Mouse (Mus musculus) forebrain, postnatal 0 days (tissue): Measurements from ENCODE around the gene Klf9. TPM values are rescaled to one million over a fixed set of nuclear protein-coding genes. Genes with fewer than 3 reads are reported as not detected.

Source experiments
- ATAC-seq: fragments of 200-750 bp; cut with Nextera tagmentation; 2 replicates; pipeline ENCODE4 v1.8.0; 2017; ENCODE audit warnings: mild to moderate bottlenecking, moderate library complexity
- DNase-seq: peaks from one replicate; pipeline ENCODE4 v3.0.0-alpha.2; 2015
- H3K27ac ChIP-seq: fragments of 300-500 bp; sonication (generic); 2 replicates; pipeline ENCODE4 v1.5.1; 2014; ENCODE audit warnings: low read depth, mild to moderate bottlenecking, antibody characterized with exemption, low read length, moderate library complexity, mixed read lengths
- H3K27me3 ChIP-seq: fragments of 300-500 bp; sonication (generic); 2 replicates; pipeline ENCODE4 v1.6.1; 2014; ENCODE audit warnings: mild to moderate bottlenecking, low read length, mixed read lengths; ENCODE audit not compliant: insufficient read depth
- H3K36me3 ChIP-seq: fragments of 300-500 bp; sonication (generic); 2 replicates; pipeline ENCODE4 v1.6.1; 2014; ENCODE audit warnings: mild to moderate bottlenecking, moderate library complexity; ENCODE audit not compliant: insufficient read depth
- H3K4me1 ChIP-seq: fragments of 300-500 bp; sonication (generic); 2 replicates; pipeline ENCODE4 v1.6.1; 2014; ENCODE audit warnings: antibody characterized with exemption; ENCODE audit not compliant: insufficient read depth
- H3K4me2 ChIP-seq: fragments of 300-500 bp; sonication (generic); 2 replicates; pipeline ENCODE4 v1.6.1; 2014; ENCODE audit warnings: low read depth, mild to moderate bottlenecking, moderate library complexity
- H3K4me3 ChIP-seq: fragments of 300-500 bp; sonication (generic); 2 replicates; pipeline ENCODE4 v1.5.1; 2014; ENCODE audit warnings: low read depth, low read length, mixed read lengths
- H3K9ac ChIP-seq: fragments of 300-500 bp; sonication (generic); 2 replicates; pipeline ENCODE4 v1.6.1; 2014; ENCODE audit warnings: mild to moderate bottlenecking
- H3K9me3 ChIP-seq: fragments of 300-500 bp; sonication (generic); 2 replicates; pipeline ENCODE4 v1.6.1; 2016; ENCODE audit warnings: low read length
- CTCF ChIP-seq: sonication (generic); IDR thresholded peaks from 2 replicates; pipeline ENCODE4 v1.5.1; 2016; ENCODE audit warnings: antibody characterized with exemption, control low read depth, low read depth
- whole genome bisulfite sequencing: fragments of 180-500 bp; shearing (Covaris S2); extraction: QIAGEN DNeasy Blood & Tissue Kit; methylation state at CpG from one replicate; pipeline ENCODE4 v1.1.7; 2014; 5-methylcytosine and 5-hydroxymethylcytosine counted together
- polyA plus RNA-seq: library from polyadenylated mRNA; unstranded; fragments of >200 nt; fragmentation: Nextera tagmentation; extraction: Ambion mirVana; gene quantifications from 2 replicates; pipeline ENCODE4 v1.2.1, GENCODE M21; 2015
- total RNA-seq: library from RNA; depleted of rRNA; stranded (reverse); fragments of >200 nt; gene quantifications from 2 replicates; pipeline ENCODE4 v1.2.3, GENCODE M21; 2014

Klf9 gene
- total and polyA plus RNA-seq, 2 experiments from 2014 or later, result 11.4 to 22.5 TPM

DNA sequence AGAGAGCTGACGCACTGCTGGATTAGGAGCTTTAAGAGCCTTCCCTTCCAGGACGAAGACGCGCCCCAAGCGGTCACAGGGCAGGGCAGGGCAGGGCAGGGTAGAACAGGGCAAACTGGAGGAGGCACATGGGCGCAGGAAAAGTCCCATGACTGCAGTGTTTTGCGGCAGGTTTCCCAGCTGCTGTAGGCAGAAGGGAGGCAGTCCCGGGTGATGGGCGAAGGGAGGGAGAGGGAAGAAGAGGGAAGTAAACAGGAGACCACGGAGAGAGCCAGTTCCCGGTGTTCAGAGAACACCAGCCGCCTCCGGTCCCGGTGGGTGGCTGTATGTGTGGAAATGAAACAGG is 7.0 kb upstream of the Klf9 start:
- TF ChIP-seq CTCF, result 0 out of 2 replicates have a peak, but pooled peaks have one; percentile 30
- Histone ChIP-seq H3K27me3 (peaks cover 19% of the 10 kb centered on the region; the same call in 1 of the 2 replicates), H3K4me2 (peak overlapping the region; percentile 78), H3K9ac (peak overlapping the region; percentile 37; the same call in 1 of the 2 replicates), H3K4me1 (peaks cover 10% of the 10 kb centered on the region), H3K4me3 (peak overlapping the region; percentile 43), H3K27ac (0 out of 2 replicates have a peak overlapping the region, but pooled peaks have one; percentile 9), H3K9me3 (no peaks in the 10 kb centered on the region), H3K36me3 (no peaks in the 10 kb centered on the region)
- WGBS, result 3% methylated on average over 14 of the region's 14 CpGs
- peak; percentile 10; the same call in 1 of the 2 replicates for ATAC-seq
- DNase-seq, result peak; percentile 43

DNA sequence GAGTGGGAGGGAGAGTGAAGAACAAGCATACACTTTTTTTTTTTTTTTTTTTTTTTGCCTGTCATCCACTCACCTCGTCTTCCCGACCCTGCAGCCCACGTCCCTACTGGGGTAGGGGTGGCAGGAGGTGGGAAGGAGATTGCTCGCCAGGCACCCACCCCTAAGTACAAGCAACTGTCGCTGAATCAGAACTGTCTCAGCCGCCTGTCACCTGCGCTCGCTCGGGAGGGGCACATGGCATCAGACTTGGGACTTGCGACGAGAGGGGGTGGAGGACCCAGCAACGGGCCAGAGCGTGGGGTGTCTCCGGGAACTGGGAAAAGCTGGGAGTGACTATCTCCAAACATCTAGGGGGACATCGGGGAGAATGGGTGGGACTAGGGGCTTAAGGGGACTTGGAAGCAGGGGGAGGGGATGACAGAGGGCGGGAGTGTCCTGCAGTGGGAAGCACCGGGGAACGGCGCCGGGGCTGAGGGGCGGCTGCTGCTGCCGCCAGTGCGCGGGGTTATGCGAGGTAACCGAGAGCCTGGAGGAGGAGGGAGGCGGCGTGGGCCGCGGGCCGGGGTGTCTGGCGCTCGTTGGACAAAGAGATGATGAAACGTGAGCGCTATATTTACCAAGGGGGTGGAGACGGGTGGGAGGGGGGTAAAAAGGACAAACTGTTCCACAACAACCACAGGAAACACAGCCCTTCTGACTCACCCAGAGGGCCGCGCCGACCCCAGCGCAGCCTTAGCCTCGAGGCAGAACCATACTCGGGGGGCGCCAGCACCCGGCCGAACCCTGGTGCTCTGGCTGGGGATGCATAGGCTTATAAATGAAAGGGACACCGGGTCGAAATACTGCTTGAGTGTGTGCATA is 6.4 kb upstream of the Klf9 start:
- peak overlapping the region; percentile 51 for H3K27ac ChIP-seq
- no peak for TF ChIP-seq CTCF
- H3K4me1 ChIP-seq, result peaks cover 10% of the 10 kb centered on the region
- H3K9me3 ChIP-seq, result no peaks in the 10 kb centered on the region
- peak; percentile 52 for DNase-seq
- H3K4me2 ChIP-seq, result peak overlapping the region; percentile 78
- H3K4me3 ChIP-seq, result peak overlapping the region; percentile 43
- peak overlapping the region; percentile 37 for H3K9ac ChIP-seq
- no peaks in the 10 kb centered on the region for H3K36me3 ChIP-seq
- 2% methylated on average over 47 of the region's 47 CpGs for WGBS
- peak; percentile 47 for ATAC-seq
- H3K27me3 ChIP-seq, result peaks cover 19% of the 10 kb centered on the region; the same call in 1 of the 2 replicates

DNA sequence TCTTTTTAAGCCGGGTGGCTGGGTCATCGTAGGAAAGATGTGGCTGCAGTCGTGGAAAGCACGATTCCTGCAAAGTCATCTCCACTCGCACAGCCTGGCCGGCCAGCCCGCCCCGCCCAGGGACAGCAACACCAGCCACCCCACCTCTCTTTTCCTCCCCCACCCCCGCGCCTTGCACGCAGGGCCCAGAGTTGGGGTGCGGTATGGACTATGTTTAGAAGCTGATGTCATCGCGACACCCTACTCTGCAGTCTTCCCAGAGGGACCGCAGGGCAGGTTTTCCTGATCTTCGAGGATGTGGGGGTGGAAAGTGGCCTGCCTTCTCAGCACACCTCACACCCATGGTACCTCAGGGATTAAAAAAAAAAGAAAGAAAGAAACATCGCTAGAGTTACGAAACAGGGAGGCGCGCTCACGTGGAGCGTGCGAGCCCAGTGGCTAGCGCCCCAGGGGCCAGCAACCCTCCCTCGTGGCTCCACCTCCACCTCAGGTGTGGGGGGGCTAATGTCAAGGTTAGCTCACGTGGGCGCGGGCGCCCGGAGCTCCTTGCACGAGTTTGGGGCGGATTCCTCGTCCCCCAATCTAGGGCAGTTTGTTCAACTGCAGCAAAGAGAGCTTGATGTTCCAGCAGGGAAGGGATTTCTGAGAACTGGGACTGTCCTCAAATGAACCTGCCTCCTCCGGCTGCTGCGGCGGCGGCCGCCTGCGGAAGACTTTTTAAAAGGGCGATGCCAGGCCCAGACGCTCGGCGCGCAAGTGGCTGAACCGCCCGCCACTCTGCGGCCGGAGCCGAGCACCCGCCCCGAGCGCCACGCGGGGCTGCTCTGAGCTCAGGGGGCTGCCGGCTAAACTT is 5.5 kb upstream of the Klf9 start:
- H3K4me3 ChIP-seq, result peak overlapping the region; percentile 43
- H3K9ac ChIP-seq, result peak overlapping the region; percentile 37
- H3K4me2 ChIP-seq, result peak overlapping the region; percentile 78
- DNase-seq, result peak; percentile 88
- H3K27me3 ChIP-seq, result peaks cover 19% of the 10 kb centered on the region; the same call in 1 of the 2 replicates
- H3K27ac ChIP-seq, result peak overlapping the region; percentile 54
- H3K36me3 ChIP-seq, result no peaks in the 10 kb centered on the region
- no peak for TF ChIP-seq CTCF
- no peaks in the 10 kb centered on the region for H3K9me3 ChIP-seq
- peak; percentile 61 for ATAC-seq
- H3K4me1 ChIP-seq, result peaks cover 10% of the 10 kb centered on the region
- WGBS, result 3% methylated on average over 54 of the region's 55 CpGs

DNA sequence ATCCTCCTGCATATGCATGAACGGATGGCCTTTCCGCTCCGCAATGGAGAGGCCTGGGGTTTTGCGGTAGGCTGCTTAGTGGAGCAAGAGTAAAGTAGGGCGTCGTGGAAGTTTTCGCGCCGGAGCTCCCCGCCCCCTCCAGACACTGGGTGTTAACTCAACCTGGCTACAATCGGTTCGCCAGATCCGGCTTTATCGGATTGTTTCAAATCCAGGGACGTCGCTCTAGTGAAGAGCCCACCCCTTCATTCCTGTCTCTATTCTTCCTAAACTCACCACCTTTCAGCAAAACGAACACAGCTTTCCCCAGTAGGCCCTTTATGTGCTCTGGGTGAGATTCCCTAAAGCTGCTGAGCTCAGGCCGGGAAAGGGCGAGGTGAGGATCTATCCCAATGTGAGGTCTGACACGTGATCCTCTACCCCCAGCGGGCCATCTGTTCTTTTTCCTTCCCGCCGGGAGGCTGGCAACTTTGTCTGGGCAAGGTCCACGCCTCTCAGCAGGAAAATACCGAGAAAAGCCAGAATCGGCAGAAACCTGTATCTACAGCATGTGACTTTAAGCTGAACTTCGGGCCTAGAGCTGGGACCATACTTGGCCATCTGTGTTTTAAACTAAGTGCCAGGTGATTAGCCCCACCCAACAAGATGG is 4.7 kb upstream of the Klf9 start:
- Histone ChIP-seq H3K27ac (peak overlapping the region; percentile 54; the same call in 1 of the 2 replicates), H3K36me3 (no peaks in the 10 kb centered on the region), H3K4me1 (peaks cover 10% of the 10 kb centered on the region), H3K4me2 (peak overlapping the region; percentile 78), H3K9me3 (no peaks in the 10 kb centered on the region), H3K27me3 (peaks cover 19% of the 10 kb centered on the region; the same call in 1 of the 2 replicates), H3K4me3 (peak overlapping the region; percentile 43), H3K9ac (peak overlapping the region; percentile 37)
- ATAC-seq, result no peak
- no peak for DNase-seq
- 3% methylated on average over 27 of the region's 27 CpGs for WGBS
- TF ChIP-seq CTCF, result no peak

DNA sequence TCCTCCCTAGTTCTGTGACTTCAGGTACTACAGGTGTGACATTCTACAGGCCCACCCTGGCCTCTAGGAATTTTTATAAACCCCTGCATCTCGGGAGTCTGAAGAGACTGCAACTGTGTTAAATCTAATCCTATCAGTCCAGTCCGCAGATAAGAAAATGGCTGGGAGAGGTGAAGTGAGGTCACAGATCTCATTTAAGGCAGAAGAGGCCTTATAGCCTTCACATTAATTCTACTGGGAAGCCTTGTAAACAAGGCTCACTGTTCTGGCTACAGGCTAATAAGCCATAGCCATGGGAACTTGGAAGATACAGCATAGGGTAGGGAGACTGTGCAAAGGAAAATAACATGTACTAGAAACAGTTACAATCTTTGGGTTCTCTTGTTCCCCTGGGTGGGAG is 3.7 kb upstream of the Klf9 start:
- no peak overlapping the region for H3K27ac ChIP-seq
- H3K9ac ChIP-seq, result no peak overlapping the region
- no peak for TF ChIP-seq CTCF
- peaks cover 10% of the 10 kb centered on the region for H3K4me1 ChIP-seq
- no peaks in the 10 kb centered on the region for H3K36me3 ChIP-seq
- H3K4me2 ChIP-seq, result no peak overlapping the region
- DNase-seq (no peak), ATAC-seq (no peak)
- WGBS, result 51% methylated on average over 2 of the region's 2 CpGs
- peaks cover 17% of the 10 kb centered on the region; the same call in 1 of the 2 replicates for H3K27me3 ChIP-seq
- H3K4me3 ChIP-seq, result no peak overlapping the region
- H3K9me3 ChIP-seq, result no peaks in the 10 kb centered on the region

DNA sequence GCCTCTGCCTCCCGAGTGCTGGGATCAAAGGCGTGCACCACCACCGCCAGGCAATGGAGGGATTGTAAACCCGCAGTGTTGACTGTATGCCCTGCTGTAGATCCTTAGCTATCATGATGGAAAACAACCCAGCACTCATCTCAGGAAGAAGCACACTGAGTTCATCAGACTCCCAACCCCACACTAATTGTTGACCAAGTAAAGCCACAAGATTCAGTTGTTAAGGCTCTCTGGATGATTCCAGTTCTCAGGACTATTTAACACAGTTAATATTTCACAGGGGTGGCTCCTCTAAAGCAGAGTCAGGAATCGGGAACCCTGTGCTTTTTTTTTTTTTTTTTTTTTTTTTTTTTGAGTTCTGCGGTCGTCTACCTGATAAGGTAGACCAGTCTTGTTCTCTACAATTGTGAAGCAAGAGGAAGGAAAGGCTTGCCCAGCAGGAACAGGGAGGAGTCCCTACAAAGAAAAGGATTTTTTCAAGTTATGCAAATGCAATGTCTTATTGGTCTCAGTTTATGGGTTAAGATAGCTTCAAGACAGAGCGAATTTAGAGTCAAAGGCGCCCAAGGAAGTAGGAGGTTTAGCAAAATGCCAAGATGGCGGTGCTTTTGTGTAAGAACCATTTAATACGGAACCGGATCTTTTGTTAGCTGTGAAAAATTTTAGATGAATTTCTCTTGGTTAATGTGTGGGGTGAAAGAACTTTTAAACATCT is 1.1 kb upstream of the Klf9 start:
- Histone ChIP-seq H3K36me3 (no peaks in the 10 kb centered on the region), H3K4me3 (peak overlapping the region; percentile 63), H3K9me3 (no peaks in the 10 kb centered on the region), H3K4me2 (peak overlapping the region; percentile 96), H3K9ac (no peak overlapping the region), H3K27me3 (peaks cover 25% of the 10 kb centered on the region), H3K4me1 (peaks cover 10% of the 10 kb centered on the region), H3K27ac (peak overlapping the region; percentile 43; the same call in 1 of the 2 replicates)
- DNase-seq (no peak), ATAC-seq (no peak)
- 42% methylated on average over 12 of the region's 12 CpGs for WGBS
- no peak for TF ChIP-seq CTCF
